Mouse (Mus musculus): Measurements from ENCODE around the gene Clrn2.

The Clrn2 gene

GRCm38 (mm10) chr5:45510071-45510470 is 56.5 kb downstream of the Clrn2 start:
- no peak for DNase-seq (ENCODE audit: low spot score in 2 of 2)

GRCm38 (mm10) chr5:45512908-45513307 is 59.4 kb downstream of the Clrn2 start:
- DNase-seq (ENCODE audit: low spot score in 2 of 2) = no peak

GRCm38 (mm10) chr5:45513511-45513910 is 60.0 kb downstream of the Clrn2 start:
- DNase-seq (ENCODE audit: low spot score in 2 of 2) = no peak
